Mouse (Mus musculus): ENCODE measurements around the gene Stxbp5. TPM values are rescaled to one million over a fixed set of nuclear protein-coding genes. Genes with fewer than 3 reads are reported as not detected.

Gene Stxbp5
- 11.1 and 13.7 TPM in 2 replicates for polyA plus RNA-seq (2012; rRNA removed)

GRCm38 (mm10) chr10:9901071-9901696 is at the start of gene Stxbp5:
TSS of gene Stxbp5 (minus strand) at chr10:9901079.
- no peak for TF ChIP-seq CTCF (conservative IDR thresholded peaks at IDR 0.05; ENCODE audit: insufficient read depth, insufficient read length, low read depth, low read length)
- TF ChIP-seq POLR2A (IDR thresholded peaks at IDR 0.05; ENCODE audit: low read depth, low read length): no peak
- H3K4me1 ChIP-seq (ENCODE audit: control insufficient read depth, insufficient read depth, low read length): peaks cover 10% of the 10 kb centered on the region
- no peaks in the 10 kb centered on the region for H3K27me3 ChIP-seq (replicated peaks; ENCODE audit: control insufficient read depth, insufficient read depth, low read length)
- peak; percentile 86 for DNase-seq
- peak within 1 kb of the TSS; percentile 100 for H3K4me3 ChIP-seq (ENCODE audit: insufficient read depth, low read depth, low read length)
- H3K36me3 ChIP-seq (ENCODE audit: control insufficient read depth, insufficient read depth, low read length): no peaks in the 10 kb centered on the region
- WGBS: under 1% methylated on average over 52 of the region's 52 CpGs
- H3K27ac ChIP-seq (ENCODE audit: insufficient read depth, low read depth, low read length): peak within 1 kb of the TSS; percentile 92

- H3K27me3 ChIP-seq (replicated peaks; ENCODE audit: control insufficient read depth, insufficient read depth, low read length): no peaks in the 10 kb centered on the region
- WGBS: 83% methylated on average over 5 of the region's 5 CpGs
- TF ChIP-seq POLR2A (IDR thresholded peaks at IDR 0.05; ENCODE audit: low read depth, low read length) (no peak), CTCF (conservative IDR thresholded peaks at IDR 0.05; ENCODE audit: insufficient read depth, insufficient read length, low read depth, low read length) (no peak)
- no peaks in the 10 kb centered on the region for H3K36me3 ChIP-seq (ENCODE audit: control insufficient read depth, insufficient read depth, low read length)
- DNase-seq: no peak
- no peak overlapping the region for H3K27ac ChIP-seq (ENCODE audit: insufficient read depth, low read depth, low read length)
- H3K4me3 ChIP-seq (ENCODE audit: insufficient read depth, low read depth, low read length): no peak overlapping the region
- no peaks in the 10 kb centered on the region for H3K4me1 ChIP-seq (ENCODE audit: control insufficient read depth, insufficient read depth, low read length)
These were observed 11.5 kb upstream of the Stxbp5 start for GRCm38 (mm10) chr10:9912395-9912794.

DNA sequence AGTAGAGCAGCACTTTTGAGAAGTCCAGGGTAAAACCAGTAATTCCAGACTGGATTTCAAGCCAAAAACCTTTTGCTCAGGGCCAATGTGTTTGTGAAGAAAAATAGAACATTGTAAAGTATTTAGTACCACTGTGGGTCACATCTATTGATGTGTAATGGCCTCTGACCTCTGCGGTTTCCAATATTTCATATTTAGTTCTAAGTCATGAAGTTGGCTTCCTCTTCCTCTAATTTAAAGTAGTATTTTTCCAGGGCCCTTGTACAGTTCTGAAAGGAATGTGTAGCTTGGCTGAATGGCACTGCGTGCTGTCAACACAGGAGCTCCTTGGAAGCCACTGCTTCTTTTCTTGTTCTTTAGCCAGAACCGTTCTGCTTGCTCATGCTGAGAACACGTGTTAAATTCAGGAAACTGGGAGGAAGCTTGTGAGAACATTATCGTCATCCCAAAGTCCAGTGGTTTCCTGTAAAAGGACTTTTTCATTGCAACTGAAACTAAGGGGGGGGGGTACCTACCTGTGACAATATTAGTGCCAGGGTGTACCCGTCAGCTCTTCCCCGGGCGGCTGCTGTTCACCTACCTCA is 7.1 kb upstream of the Stxbp5 start:
- no peak overlapping the region for H3K4me3 ChIP-seq (ENCODE audit: insufficient read depth, low read depth, low read length)
- peak overlapping the region; percentile 50 for H3K27ac ChIP-seq (ENCODE audit: insufficient read depth, low read depth, low read length)
- H3K27me3 ChIP-seq (replicated peaks; ENCODE audit: control insufficient read depth, insufficient read depth, low read length): no peaks in the 10 kb centered on the region
- TF ChIP-seq CTCF (conservative IDR thresholded peaks at IDR 0.05; ENCODE audit: insufficient read depth, insufficient read length, low read depth, low read length): no peak
- TF ChIP-seq POLR2A (IDR thresholded peaks at IDR 0.05; ENCODE audit: low read depth, low read length): no peak
- no peaks in the 10 kb centered on the region for H3K4me1 ChIP-seq (ENCODE audit: control insufficient read depth, insufficient read depth, low read length)
- DNase-seq: peak; percentile 57
- 60% methylated on average over 8 of the region's 8 CpGs for WGBS
- H3K36me3 ChIP-seq (ENCODE audit: control insufficient read depth, insufficient read depth, low read length): no peaks in the 10 kb centered on the region

GRCm38 (mm10) chr10:9907519-9907918 is 6.6 kb upstream of the Stxbp5 start:
- H3K27me3 ChIP-seq (replicated peaks; ENCODE audit: control insufficient read depth, insufficient read depth, low read length): no peaks in the 10 kb centered on the region
- no peak overlapping the region for H3K27ac ChIP-seq (ENCODE audit: insufficient read depth, low read depth, low read length)
- 87% methylated on average over 2 of the region's 2 CpGs for WGBS
- H3K4me3 ChIP-seq (ENCODE audit: insufficient read depth, low read depth, low read length): no peak overlapping the region
- no peak for TF ChIP-seq POLR2A (IDR thresholded peaks at IDR 0.05; ENCODE audit: low read depth, low read length)
- TF ChIP-seq CTCF (conservative IDR thresholded peaks at IDR 0.05; ENCODE audit: insufficient read depth, insufficient read length, low read depth, low read length): no peak
- no peaks in the 10 kb centered on the region for H3K36me3 ChIP-seq (ENCODE audit: control insufficient read depth, insufficient read depth, low read length)
- no peak for DNase-seq
- H3K4me1 ChIP-seq (ENCODE audit: control insufficient read depth, insufficient read depth, low read length): no peaks in the 10 kb centered on the region

- Histone ChIP-seq H3K27ac (ENCODE audit: insufficient read depth, low read depth, low read length) (no peak overlapping the region), H3K36me3 (ENCODE audit: control insufficient read depth, insufficient read depth, low read length) (no peaks in the 10 kb centered on the region), H3K27me3 (replicated peaks; ENCODE audit: control insufficient read depth, insufficient read depth, low read length) (no peaks in the 10 kb centered on the region), H3K4me1 (ENCODE audit: control insufficient read depth, insufficient read depth, low read length) (no peaks in the 10 kb centered on the region), H3K4me3 (ENCODE audit: insufficient read depth, low read depth, low read length) (no peak overlapping the region)
- 58% methylated on average over 3 of the region's 3 CpGs for WGBS
- TF ChIP-seq POLR2A (IDR thresholded peaks at IDR 0.05; ENCODE audit: low read depth, low read length) (no peak), CTCF (conservative IDR thresholded peaks at IDR 0.05; ENCODE audit: insufficient read depth, insufficient read length, low read depth, low read length) (no peak)
- DNase-seq: no peak
These were observed 5.3 kb upstream of the Stxbp5 start for GRCm38 (mm10) chr10:9906185-9906584.

DNA sequence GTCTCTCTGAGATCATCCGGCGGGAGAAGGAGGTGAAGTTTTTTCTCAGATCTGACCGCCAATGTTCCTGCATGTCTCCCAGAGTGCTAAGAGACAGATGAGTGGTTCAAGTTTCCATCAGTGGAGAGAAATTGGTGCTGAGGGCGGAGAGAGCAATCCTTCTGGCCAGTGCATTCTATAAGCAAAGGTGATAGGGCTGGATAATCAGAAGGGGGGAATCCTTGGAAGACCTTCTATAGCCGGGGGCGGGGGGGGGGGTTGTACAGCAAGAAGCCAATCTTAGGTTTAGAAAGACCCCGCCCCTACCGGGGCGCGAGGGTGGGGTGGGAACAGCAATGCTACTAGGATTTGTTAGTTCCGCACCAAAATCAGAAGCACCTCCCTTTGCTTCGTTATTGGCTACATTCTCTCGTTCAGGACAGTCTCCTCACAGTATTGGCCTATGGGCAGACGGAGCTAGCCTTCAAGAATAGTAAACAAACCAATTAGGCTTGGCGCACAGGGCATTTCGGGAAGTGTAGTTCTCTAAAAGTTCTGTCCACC is 889 bp upstream of the Stxbp5 start:
- Histone ChIP-seq H3K36me3 (ENCODE audit: control insufficient read depth, insufficient read depth, low read length) (no peaks in the 10 kb centered on the region), H3K27ac (ENCODE audit: insufficient read depth, low read depth, low read length) (peak overlapping the region; percentile 71), H3K27me3 (replicated peaks; ENCODE audit: control insufficient read depth, insufficient read depth, low read length) (no peaks in the 10 kb centered on the region), H3K4me1 (ENCODE audit: control insufficient read depth, insufficient read depth, low read length) (peaks cover 10% of the 10 kb centered on the region), H3K4me3 (ENCODE audit: insufficient read depth, low read depth, low read length) (peak overlapping the region; percentile 100)
- TF ChIP-seq CTCF (conservative IDR thresholded peaks at IDR 0.05; ENCODE audit: insufficient read depth, insufficient read length, low read depth, low read length) (no peak), POLR2A (IDR thresholded peaks at IDR 0.05; ENCODE audit: low read depth, low read length) (no peak)
- peak; percentile 97 for DNase-seq
- WGBS: under 1% methylated on average over 16 of the region's 16 CpGs

- peak overlapping the region; percentile 92 for H3K27ac ChIP-seq (ENCODE audit: insufficient read depth, low read depth, low read length)
- H3K4me3 ChIP-seq (ENCODE audit: insufficient read depth, low read depth, low read length): peak overlapping the region; percentile 100
- peaks cover 10% of the 10 kb centered on the region for H3K4me1 ChIP-seq (ENCODE audit: control insufficient read depth, insufficient read depth, low read length)
- TF ChIP-seq CTCF (conservative IDR thresholded peaks at IDR 0.05; ENCODE audit: insufficient read depth, insufficient read length, low read depth, low read length): no peak
- no peak for TF ChIP-seq POLR2A (IDR thresholded peaks at IDR 0.05; ENCODE audit: low read depth, low read length)
- H3K27me3 ChIP-seq (replicated peaks; ENCODE audit: control insufficient read depth, insufficient read depth, low read length): no peaks in the 10 kb centered on the region
- WGBS: 1% methylated on average over 79 of the region's 81 CpGs
- no peaks in the 10 kb centered on the region for H3K36me3 ChIP-seq (ENCODE audit: control insufficient read depth, insufficient read depth, low read length)
- DNase-seq: no peak
These were observed 386 bp downstream of the Stxbp5 start for GRCm38 (mm10) chr10:9900315-9901070.

All from kidney, adult 2 months (tissue).